Mouse (Mus musculus) lung, adult 2 months (tissue): ENCODE results near the gene Slc6a19. TPM values are rescaled to one million over a fixed set of nuclear protein-coding genes. Genes with fewer than 3 reads are reported as not detected.

ENCODE experiments used
- DNase-seq: peaks from one replicate; pipeline ENCODE4 v3.0.0; 2022
- H3K4me1 ChIP-seq: fragments of 200-500 bp; 2 replicates; pipeline ENCODE4 v1.6.1; 2011; ENCODE audit warnings: low read length; ENCODE audit not compliant: control insufficient read depth, insufficient read depth
- H3K4me3 ChIP-seq: fragments of 200-500 bp; replicated peaks from 2 replicates; pipeline ENCODE3; 2011; ENCODE audit warnings: low read depth, mild to moderate bottlenecking, control low read depth, low read length; ENCODE audit errors: extremely low read depth
- CTCF ChIP-seq: fragments of 200-500 bp; IDR thresholded peaks from 2 replicates; pipeline ENCODE4 v1.5.1; 2011; ENCODE audit warnings: mild to moderate bottlenecking, low read length, control low read depth; ENCODE audit not compliant: insufficient read depth
- POLR2A ChIP-seq: fragments of 200-500 bp; IDR thresholded peaks from 2 replicates; pipeline ENCODE4 v1.6.1; 2011; ENCODE audit warnings: low read depth, mild to moderate bottlenecking, control low read depth, low read length, borderline replicate concordance; ENCODE audit errors: extremely low read depth
- WGBS: fragments of 180-500 bp; shearing (Covaris S2); methylation state at CpG from one replicate; pipeline ENCODE4 v1.1.7; 2018; 5-methylcytosine and 5-hydroxymethylcytosine counted together
- polyA plus RNA-seq: library from polyadenylated mRNA; depleted of rRNA; stranded (reverse); fragments of >200 nt; gene quantifications from 2 replicates; pipeline ENCODE4 v1.2.3, GENCODE M21; 2012

The Slc6a19 gene
- polyA plus RNA-seq, 1 experiment: 8.8 TPM

DNA sequence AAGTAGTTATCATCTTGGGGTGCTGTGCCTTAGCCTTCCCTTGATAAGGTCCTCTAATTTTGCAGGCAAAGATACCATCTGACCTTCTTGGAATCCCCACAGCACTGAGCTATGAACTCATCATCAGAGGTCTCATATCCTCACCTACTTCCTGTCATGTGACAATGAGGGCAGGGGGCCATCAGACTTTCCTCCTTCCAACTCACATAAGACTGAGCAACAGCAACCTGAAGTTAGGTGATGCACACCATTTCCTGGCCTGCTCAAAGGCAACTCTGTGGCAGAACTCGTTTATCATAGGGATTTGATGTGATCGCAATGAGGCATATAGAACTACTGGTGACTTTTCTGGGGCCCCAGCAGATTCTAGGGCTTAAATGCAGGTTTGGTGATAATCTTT, 22.4 kb downstream of the Slc6a19 start:
- DNase-seq: no peak
- TF ChIP-seq POLR2A (no peak), CTCF (no peak)
- Histone ChIP-seq H3K4me3 (no peak overlapping the region), H3K4me1 (no peaks in the 10 kb centered on the region)
- 80% methylated on average over 2 of the region's 2 CpGs for WGBS

DNA sequence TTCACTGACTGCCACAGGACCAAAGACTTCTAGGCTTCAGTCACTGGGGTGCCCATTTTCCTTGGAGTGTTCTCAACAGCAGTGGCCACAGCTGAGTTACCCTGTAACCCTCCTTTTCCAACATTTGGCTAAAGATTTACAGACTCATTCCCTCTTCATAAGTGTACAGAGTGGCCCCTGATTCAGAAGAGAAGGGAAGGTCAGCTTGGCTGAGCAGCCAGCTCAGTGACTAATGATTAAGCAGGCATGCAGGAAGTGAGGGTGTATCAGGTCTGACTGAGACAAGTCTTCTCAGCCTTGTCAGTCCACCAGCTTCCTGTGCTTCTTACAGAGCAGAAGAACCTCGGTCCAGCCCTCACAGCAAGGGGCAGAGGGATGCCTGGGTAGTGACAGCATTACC, 24.3 kb downstream of the Slc6a19 start:
- Histone ChIP-seq H3K4me3 (no peak overlapping the region), H3K4me1 (no peaks in the 10 kb centered on the region)
- no peak for DNase-seq
- no peak for TF ChIP-seq POLR2A
- TF ChIP-seq CTCF: no peak
- WGBS: 8% methylated on average over 1 of the region's 1 CpGs

DNA sequence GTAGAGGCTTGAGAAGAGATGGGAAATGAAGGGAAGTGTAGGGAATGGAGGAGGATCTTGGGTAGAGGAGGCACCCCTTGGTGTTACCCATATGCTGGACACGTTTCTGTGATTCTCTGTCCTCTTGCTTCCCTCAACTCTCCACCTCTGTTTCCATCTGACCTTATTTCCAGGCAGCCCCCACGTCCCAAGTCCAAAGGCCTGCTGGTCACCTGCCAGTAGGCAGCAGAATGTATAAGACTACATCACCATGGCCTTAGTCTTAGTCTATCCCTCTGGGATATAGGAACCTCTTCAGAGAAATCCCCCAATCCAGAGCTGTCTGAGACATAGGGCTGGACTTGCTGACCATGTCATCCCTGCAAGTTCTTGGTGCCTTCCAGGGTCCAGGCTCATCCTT, 25.4 kb downstream of the Slc6a19 start:
- no peak overlapping the region for H3K4me3 ChIP-seq
- 53% methylated on average over 2 of the region's 2 CpGs for WGBS
- DNase-seq: no peak
- TF ChIP-seq CTCF (no peak), POLR2A (no peak)
- H3K4me1 ChIP-seq: no peaks in the 10 kb centered on the region

DNA sequence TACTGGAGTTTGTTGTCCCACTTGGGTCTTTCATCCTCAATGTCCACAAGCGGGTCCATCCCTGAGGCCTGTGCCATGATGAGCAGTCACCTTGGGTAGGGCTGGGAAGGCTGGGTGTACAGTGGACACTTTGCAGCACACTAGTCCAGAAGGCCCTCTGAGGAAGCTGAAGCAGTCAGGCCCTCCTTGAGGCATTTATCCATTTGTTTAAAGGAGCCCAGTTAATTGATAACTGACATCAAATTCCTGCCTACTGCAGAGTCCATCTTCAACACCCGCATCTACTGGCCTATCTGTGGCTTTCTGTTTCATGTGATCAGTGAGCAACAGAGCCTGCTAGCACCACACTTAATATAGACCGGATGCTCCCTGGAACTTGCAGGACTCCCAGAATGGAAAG, 26.8 kb downstream of the Slc6a19 start, which contains the start of gene Slc6a18:
Slc6a18 (minus strand) TSS at position 171 of the 400 bp plus-strand sequence.
- H3K4me3 ChIP-seq: no peak within 1 kb of the TSS
- DNase-seq: no peak

DNA sequence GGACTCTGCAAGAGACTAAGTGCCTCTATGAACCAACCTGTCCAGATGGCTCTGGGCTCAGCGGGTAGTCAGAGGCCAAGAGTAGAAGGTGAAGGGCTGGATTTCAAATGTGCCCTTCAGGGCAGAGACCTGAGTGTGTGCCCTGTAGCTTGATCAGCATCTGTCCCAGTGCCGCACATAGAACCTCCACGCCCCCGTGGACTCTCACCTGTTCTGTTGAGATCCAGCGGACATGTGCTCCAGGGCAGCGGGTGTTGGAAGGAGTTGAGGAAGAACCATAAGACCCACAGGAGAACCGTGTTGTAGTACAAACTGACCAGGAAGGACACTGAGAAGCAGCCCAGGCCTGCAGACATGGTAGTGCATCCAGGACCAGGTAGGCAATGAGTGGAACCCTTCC, 29.5 kb downstream of the Slc6a19 start:
- Histone ChIP-seq H3K4me1 (no peaks in the 10 kb centered on the region), H3K4me3 (no peak overlapping the region)
- 87% methylated on average over 7 of the region's 7 CpGs for WGBS
- DNase-seq: no peak
- no peak for TF ChIP-seq POLR2A
- TF ChIP-seq CTCF: no peak

More for the DNA sequence above, 26.8 kb downstream of the Slc6a19 start, which contains the start of gene Slc6a18:
- no peaks in the 10 kb centered on the region for H3K4me1 ChIP-seq
- WGBS: 88% methylated on average over 3 of the region's 3 CpGs
- TF ChIP-seq POLR2A (no peak), CTCF (no peak)

DNA sequence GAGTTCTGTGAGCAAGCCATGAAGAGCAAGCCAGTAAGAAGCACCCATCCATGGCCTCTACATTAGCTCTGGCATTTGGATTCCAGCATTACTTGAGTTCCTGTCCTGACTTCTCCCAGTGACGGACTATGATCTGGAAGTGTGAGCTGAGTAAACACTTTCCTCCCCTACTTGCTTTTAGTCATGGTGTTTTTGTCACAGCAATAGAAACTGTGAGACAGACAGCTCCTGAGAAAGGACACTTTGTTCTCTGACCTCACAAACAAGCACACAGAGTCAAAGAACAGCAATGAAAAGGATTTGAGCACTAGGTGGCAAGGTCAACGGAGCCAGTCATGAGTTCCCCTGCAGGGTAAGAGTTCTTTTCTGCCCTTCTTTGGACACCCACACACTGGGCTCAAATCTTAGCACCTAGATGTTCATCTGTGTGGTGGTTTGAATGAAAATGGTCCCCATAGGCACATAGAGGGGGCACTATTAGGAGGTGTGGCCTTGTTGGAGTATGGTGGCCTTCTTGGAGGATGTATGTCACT, 44.4 kb downstream of the Slc6a19 start:
- TF ChIP-seq POLR2A (no peak), CTCF (no peak)
- no peak for DNase-seq
- Histone ChIP-seq H3K4me3 (no peak overlapping the region), H3K4me1 (no peaks in the 10 kb centered on the region)
- 72% methylated on average over 2 of the region's 2 CpGs for WGBS

DNA sequence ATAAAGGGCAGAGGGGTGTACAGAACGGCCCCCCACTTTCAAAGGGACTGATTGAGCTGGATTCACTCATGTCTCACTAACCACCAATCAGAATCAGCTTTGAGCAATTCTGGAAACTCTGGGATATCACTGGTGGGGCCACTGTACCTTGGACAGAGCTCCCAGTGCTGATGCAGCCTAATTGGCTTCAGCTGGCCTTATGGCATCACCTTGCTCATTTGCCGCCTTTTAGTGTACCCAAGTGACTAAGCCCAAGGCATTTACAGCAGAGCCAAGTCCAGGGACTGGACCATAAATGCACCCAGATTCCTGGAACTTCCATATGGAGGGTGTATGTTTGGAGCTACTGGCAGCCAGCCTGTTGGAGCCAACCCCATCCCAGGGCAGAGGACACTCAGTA, 45.7 kb downstream of the Slc6a19 start:
- no peak for DNase-seq
- WGBS: 36% methylated on average over 2 of the region's 2 CpGs
- TF ChIP-seq POLR2A: no peak
- TF ChIP-seq CTCF: no peak
- Histone ChIP-seq H3K4me3 (no peak overlapping the region), H3K4me1 (no peaks in the 10 kb centered on the region)

DNA sequence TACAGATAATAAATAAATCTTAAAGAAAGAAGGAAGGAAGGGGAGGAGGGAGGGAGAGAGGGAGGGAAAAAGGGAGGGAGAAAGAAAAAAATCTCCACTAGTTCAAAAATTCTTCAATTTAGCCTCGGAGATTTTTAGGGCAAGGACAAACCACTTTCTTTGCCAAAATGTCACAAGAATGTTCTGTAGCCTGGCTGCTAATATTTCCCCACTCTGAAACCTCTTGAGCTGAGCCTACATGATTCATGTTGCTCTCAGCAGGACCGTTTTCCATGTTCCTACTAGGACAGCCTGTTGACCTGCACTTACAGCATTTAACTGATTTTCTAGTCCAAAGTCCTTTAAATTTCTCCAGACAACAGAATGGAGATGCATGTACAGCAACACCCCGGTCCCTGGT, 49.7 kb downstream of the Slc6a19 start:
- H3K4me1 ChIP-seq: no peaks in the 10 kb centered on the region
- no peak overlapping the region for H3K4me3 ChIP-seq
- TF ChIP-seq CTCF (no peak), POLR2A (no peak)
- 54% methylated on average over 3 of the region's 3 CpGs for WGBS
- no peak for DNase-seq

DNA sequence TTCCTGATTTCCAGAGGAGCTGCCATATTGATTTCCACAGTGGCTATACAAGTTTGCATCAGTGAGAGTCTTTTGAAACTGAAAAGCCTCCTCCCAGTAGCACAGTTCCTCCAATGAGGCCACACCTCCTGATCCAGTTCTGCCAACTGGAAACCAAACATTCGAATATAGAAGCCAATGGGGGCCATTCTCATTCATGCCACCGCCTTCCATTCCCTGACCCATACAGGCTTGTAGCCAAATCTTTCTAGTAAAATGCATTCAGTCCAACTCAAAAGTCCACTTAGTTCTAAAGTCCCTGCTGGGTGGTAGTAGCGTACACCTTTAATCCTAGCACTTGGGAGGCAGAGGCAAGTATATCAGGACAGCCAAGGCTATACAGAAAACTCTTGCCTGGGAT, 51.4 kb downstream of the Slc6a19 start:
- no peak for TF ChIP-seq CTCF
- no peak for TF ChIP-seq POLR2A
- H3K4me3 ChIP-seq: no peak overlapping the region
- no peaks in the 10 kb centered on the region for H3K4me1 ChIP-seq
- no peak for DNase-seq
- WGBS: 82% methylated on average over 3 of the region's 3 CpGs

DNA sequence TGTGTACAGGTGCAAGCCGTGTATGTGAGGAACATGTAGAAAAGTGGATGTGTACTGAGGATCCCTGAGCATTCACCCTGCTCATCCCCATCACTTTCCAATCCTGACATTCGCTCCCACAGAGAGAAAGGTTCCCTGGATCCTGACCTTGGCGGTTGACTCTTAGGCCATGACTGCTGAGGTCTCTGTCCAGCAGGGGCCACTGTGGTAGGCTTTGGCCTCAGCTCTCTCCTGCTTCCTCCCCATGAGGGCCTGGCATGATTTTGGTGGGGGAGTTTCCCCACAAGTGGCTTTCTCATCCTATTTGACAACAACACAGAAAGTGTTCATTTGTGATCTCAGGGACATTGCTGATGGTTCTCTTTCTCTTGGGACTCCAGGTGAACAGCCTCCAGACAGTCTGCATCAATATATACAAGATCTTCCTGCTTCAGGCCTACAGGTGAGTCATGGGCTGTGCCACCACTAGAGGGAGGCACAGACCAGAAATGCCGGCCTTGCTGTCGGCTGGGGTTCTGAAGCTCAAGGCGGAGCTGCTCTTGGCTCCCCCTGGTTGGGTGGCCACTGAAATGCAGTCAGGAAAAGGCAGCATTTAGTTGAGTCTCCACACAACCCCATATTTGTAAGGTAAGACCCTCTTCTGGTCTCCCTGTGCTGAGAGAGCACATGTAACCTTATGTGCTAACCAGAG, 58.1 kb downstream of the Slc6a19 start:
- Histone ChIP-seq H3K4me3 (no peak overlapping the region), H3K4me1 (no peaks in the 10 kb centered on the region)
- DNase-seq: peak; percentile 22
- TF ChIP-seq CTCF (peak; percentile 70), POLR2A (no peak)
- 43% methylated on average over 6 of the region's 6 CpGs for WGBS
